Mouse (Mus musculus) limb, embryonic 10.5 days (tissue): ENCODE measurements around the gene Aak1. TPM values are rescaled to one million over a fixed set of nuclear protein-coding genes. Genes with fewer than 3 reads are reported as not detected.

Experiments used
- DNase-seq: peaks from one replicate; pipeline ENCODE4 v3.0.0-alpha.2; 2017; ENCODE audit warnings: low spot score
- H3K27ac ChIP-seq: fragments of 300-500 bp; sonication (generic); 2 replicates; pipeline ENCODE4 v1.5.1; 2016; ENCODE audit warnings: mild to moderate bottlenecking
- H3K27me3 ChIP-seq: fragments of 300-500 bp; sonication (generic); 2 replicates; pipeline ENCODE4 v1.6.1; 2016; ENCODE audit warnings: low read depth, mild to moderate bottlenecking; ENCODE audit not compliant: poor library complexity, severe bottlenecking
- H3K36me3 ChIP-seq: fragments of 300-500 bp; sonication (generic); 2 replicates; pipeline ENCODE4 v1.6.1; 2016; ENCODE audit warnings: mild to moderate bottlenecking, moderate library complexity
- H3K4me1 ChIP-seq: fragments of 300-500 bp; sonication (generic); 2 replicates; pipeline ENCODE4 v1.6.1; 2016
- H3K4me3 ChIP-seq: fragments of 300-500 bp; sonication (generic); 2 replicates; pipeline ENCODE4 v1.5.1; 2016; ENCODE audit warnings: mild to moderate bottlenecking, moderate library complexity
- H3K9me3 ChIP-seq: fragments of 300-500 bp; sonication (generic); replicated peaks from 2 replicates; pipeline ENCODE4 v1.6.1; 2016; ENCODE audit warnings: mild to moderate bottlenecking
- WGBS: fragments of 180-500 bp; shearing (Covaris S2); methylation state at CpG from one replicate; pipeline ENCODE4 v1.1.7; 2016; 5-methylcytosine and 5-hydroxymethylcytosine counted together
- polyA plus RNA-seq: library from polyadenylated mRNA; unstranded; fragments of >200 nt; fragmentation: Nextera tagmentation; extraction: Ambion mirVana; gene quantifications from 2 replicates; pipeline ENCODE4 v1.2.1, GENCODE M21; 2016

The Aak1 gene
- polyA plus RNA-seq, 1 experiment from 2014 or later = 13.3 TPM

- peaks cover 28% of the 10 kb centered on the region for H3K27me3 ChIP-seq
- H3K4me3 ChIP-seq = peak overlapping the region; percentile 22
- H3K4me1 ChIP-seq = peaks cover 10% of the 10 kb centered on the region
- WGBS = 4% methylated on average over 19 of the region's 19 CpGs
- H3K36me3 ChIP-seq = no peaks in the 10 kb centered on the region
- no peaks in the 10 kb centered on the region for H3K9me3 ChIP-seq
- no peak overlapping the region for H3K27ac ChIP-seq
- no peak for DNase-seq
These were observed 26.8 kb upstream of the Aak1 start for GRCm38 (mm10) chr6:86822285-86823050.

DNA sequence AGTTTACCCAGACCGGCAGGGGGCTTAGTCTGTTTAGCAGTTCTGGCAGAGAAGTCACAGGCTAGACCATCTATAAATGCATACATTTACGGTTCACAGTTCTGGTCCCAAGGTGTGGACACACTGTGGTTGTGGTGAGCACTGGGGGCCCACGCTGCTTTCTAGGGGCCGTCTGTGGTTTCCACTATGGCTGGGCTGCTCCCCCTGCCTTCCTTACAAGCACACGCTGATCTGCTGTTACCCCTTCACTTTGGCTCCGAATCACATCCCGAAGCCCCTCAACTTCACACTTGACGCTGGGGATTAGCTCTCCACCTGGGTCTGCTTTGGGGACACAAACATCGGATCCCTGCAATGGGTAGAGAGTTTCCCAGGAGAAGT, 26.3 kb upstream of the Aak1 start:
- Histone ChIP-seq H3K27ac (no peak overlapping the region), H3K4me1 (peaks cover 10% of the 10 kb centered on the region), H3K9me3 (no peaks in the 10 kb centered on the region), H3K36me3 (no peaks in the 10 kb centered on the region), H3K4me3 (no peak overlapping the region), H3K27me3 (peaks cover 28% of the 10 kb centered on the region)
- DNase-seq = no peak
- 23% methylated on average over 9 of the region's 9 CpGs for WGBS

DNA sequence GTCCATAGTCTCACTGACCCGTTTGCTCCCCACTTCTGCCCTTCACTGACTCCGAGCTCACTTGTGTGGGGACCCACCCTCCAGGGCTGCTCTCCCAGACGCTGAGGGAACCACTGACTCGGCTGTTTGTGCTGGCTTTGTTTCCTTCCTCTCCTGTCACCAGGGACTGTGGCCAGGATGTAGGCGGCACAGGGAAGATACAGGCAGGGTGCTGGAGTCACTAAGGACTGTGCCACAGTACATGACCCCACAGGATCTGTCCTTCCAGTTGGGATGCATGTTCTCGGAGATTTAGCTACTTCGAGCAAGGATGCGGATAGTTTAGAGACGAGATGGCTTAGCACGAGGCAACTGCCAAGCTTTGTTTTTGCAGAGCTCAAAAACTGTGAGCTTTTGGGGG, 25.5 kb upstream of the Aak1 start:
- no peak overlapping the region for H3K4me3 ChIP-seq
- H3K36me3 ChIP-seq = no peaks in the 10 kb centered on the region
- H3K4me1 ChIP-seq = peaks cover 10% of the 10 kb centered on the region
- 44% methylated on average over 10 of the region's 10 CpGs for WGBS
- no peak for DNase-seq
- H3K27ac ChIP-seq = no peak overlapping the region
- peaks cover 28% of the 10 kb centered on the region for H3K27me3 ChIP-seq
- no peaks in the 10 kb centered on the region for H3K9me3 ChIP-seq

DNA sequence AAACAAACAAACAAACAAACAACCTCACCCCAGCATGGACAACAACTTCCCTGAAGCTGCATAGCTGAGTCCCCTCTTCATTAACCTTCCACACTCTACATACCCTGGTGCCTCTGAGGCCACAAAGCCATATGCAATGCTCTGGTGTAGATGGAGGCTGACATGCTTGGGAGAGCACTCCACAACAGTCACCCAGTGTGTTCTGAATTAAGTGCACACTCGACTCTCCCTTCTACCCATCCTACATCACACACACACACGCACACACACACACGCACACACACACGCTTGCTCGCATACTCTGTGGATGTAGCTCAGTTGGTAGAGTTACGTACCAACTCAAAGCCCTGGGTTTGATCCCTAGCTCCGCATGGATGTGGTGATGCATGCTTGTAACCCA, 24.9 kb upstream of the Aak1 start:
- no peaks in the 10 kb centered on the region for H3K36me3 ChIP-seq
- DNase-seq = no peak
- 94% methylated on average over 7 of the region's 7 CpGs for WGBS
- no peak overlapping the region for H3K27ac ChIP-seq
- H3K27me3 ChIP-seq = peaks cover 28% of the 10 kb centered on the region
- peaks cover 10% of the 10 kb centered on the region for H3K4me1 ChIP-seq
- no peak overlapping the region for H3K4me3 ChIP-seq
- no peaks in the 10 kb centered on the region for H3K9me3 ChIP-seq

GRCm38 (mm10) chr6:86827432-86827831, 21.9 kb upstream of the Aak1 start:
- Histone ChIP-seq H3K27ac (no peak overlapping the region), H3K36me3 (no peaks in the 10 kb centered on the region), H3K27me3 (peaks cover 23% of the 10 kb centered on the region), H3K9me3 (no peaks in the 10 kb centered on the region), H3K4me3 (no peak overlapping the region), H3K4me1 (peaks cover 6% of the 10 kb centered on the region)
- no peak for DNase-seq
- 86% methylated on average over 2 of the region's 2 CpGs for WGBS

- Histone ChIP-seq H3K4me3 (no peak overlapping the region), H3K4me1 (no peaks in the 10 kb centered on the region), H3K27ac (no peak overlapping the region), H3K36me3 (no peaks in the 10 kb centered on the region), H3K9me3 (no peaks in the 10 kb centered on the region), H3K27me3 (no peaks in the 10 kb centered on the region)
- 89% methylated on average over 6 of the region's 6 CpGs for WGBS
- no peak for DNase-seq
These were observed 19.5 kb upstream of the Aak1 start for GRCm38 (mm10) chr6:86829768-86830167.

- no peak for DNase-seq
- H3K36me3 ChIP-seq = no peaks in the 10 kb centered on the region
- no peaks in the 10 kb centered on the region for H3K4me1 ChIP-seq
- no peak overlapping the region for H3K27ac ChIP-seq
- 80% methylated on average over 10 of the region's 10 CpGs for WGBS
- H3K4me3 ChIP-seq = no peak overlapping the region
- no peaks in the 10 kb centered on the region for H3K9me3 ChIP-seq
- no peaks in the 10 kb centered on the region for H3K27me3 ChIP-seq
These were observed 18.4 kb upstream of the Aak1 start for GRCm38 (mm10) chr6:86830738-86831500.

DNA sequence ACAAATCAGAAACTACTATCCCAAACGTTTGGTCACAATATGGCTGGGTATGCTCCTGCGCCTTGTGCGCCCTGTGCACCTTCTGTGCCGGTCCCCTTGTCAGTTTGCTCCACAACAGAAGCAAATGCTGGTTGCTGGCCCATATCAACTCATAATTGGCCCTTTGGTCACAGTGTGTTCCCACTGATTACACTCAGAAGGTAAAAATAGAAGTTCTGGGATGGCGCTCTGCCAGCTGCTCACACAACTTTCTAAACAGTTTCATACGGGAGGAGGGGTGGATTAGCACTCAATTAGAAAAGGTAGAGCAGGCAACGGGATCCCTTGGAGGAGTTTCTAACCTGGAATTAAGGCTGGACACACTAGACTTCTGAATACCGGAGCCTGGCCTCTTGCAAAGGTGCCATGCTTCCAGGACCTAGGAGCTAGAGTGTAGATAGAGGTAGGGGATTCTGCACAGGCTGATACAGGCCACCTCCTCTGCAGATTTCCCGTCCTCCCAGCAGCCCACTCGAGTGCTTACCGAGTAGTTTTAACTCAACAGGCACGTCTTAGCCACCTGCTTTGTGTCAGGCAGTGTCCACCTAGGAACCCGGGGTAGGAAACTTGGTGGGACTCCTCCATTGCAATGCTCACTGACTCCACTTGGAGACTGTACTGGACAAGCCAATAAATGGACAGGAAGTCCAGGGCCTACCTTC, 16.4 kb upstream of the Aak1 start:
- H3K4me1 ChIP-seq = no peaks in the 10 kb centered on the region

GRCm38 (mm10) chr6:86839089-86839488, 10.2 kb upstream of the Aak1 start:
- no peak for DNase-seq
- Histone ChIP-seq H3K36me3 (no peaks in the 10 kb centered on the region), H3K4me3 (no peak overlapping the region), H3K9me3 (no peaks in the 10 kb centered on the region), H3K4me1 (no peaks in the 10 kb centered on the region), H3K27me3 (no peaks in the 10 kb centered on the region), H3K27ac (no peak overlapping the region)
- WGBS = 79% methylated on average over 2 of the region's 2 CpGs

More for the DNA sequence above, 16.4 kb upstream of the Aak1 start:
- no peak for DNase-seq
- WGBS = 86% methylated on average over 13 of the region's 13 CpGs
- Histone ChIP-seq H3K9me3 (no peaks in the 10 kb centered on the region), H3K36me3 (no peaks in the 10 kb centered on the region), H3K27me3 (no peaks in the 10 kb centered on the region), H3K27ac (no peak overlapping the region), H3K4me3 (no peak overlapping the region)

DNA sequence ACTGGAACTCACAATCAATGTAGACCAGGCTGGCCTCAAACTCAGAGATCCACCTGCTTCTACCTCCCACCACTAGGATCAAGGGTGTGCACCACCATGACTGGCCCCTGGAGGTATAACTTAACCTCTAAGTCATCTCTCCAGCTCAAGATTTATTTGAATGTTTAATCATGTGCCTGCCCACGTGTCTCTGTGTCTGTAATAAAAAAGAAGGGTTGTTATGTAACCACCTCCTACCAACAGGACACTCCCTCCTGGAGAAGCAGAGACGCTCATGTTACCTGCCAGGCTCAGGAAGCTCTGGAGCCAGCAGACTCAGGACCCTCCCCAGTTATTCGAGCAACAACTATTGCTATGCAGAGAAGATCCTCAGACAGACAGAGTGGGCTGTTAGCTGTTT, 7.4 kb upstream of the Aak1 start:
- H3K27ac ChIP-seq = no peak overlapping the region
- no peaks in the 10 kb centered on the region for H3K36me3 ChIP-seq
- no peak for DNase-seq
- no peaks in the 10 kb centered on the region for H3K4me1 ChIP-seq
- 74% methylated on average over 3 of the region's 3 CpGs for WGBS
- H3K4me3 ChIP-seq = no peak overlapping the region
- no peaks in the 10 kb centered on the region for H3K9me3 ChIP-seq
- no peaks in the 10 kb centered on the region for H3K27me3 ChIP-seq

DNA sequence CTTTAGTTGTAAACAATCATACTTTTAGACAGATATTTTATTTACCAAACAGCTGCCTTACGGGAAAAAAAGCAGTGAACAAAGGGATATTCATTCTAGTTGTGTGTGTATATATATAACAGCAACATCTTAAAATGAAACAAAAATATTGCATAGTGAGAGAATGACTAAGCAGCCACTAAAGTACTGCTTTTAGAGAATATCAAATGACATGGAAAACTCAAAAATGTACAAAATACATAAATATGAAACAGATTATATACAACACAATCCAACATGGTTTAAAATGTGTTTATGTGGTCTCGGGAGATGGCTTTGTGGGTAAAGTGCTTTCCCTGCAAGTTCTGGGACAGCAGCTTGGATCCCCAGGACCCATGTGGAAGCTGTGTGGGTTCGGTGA, 5.7 kb upstream of the Aak1 start:
- 84% methylated on average over 3 of the region's 3 CpGs for WGBS
- H3K36me3 ChIP-seq = no peaks in the 10 kb centered on the region
- H3K4me3 ChIP-seq = no peak overlapping the region
- H3K27me3 ChIP-seq = no peaks in the 10 kb centered on the region
- H3K4me1 ChIP-seq = peaks cover 10% of the 10 kb centered on the region
- no peak overlapping the region for H3K27ac ChIP-seq
- no peaks in the 10 kb centered on the region for H3K9me3 ChIP-seq
- no peak for DNase-seq

DNA sequence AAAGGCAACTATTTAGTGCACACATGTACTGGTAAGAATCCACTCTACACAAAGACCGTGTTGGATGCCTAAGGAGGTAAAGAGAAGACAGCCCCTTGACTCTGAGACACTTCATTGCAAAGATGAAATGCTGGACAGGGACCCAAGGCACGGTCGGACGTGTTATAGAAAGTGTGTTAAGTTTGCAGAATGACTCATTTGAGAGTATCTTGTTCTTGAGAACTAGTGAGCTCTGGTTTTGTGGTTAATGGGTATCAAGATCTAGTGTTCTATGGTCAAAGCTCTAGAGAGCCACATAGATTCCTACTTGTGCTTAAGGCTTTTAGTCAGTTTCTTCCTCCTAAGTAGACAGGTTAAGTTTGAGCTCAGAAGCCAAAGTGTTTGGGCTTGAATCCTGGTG, 2.9 kb upstream of the Aak1 start:
- no peak for DNase-seq
- Histone ChIP-seq H3K9me3 (no peaks in the 10 kb centered on the region), H3K36me3 (no peaks in the 10 kb centered on the region), H3K27me3 (no peaks in the 10 kb centered on the region), H3K27ac (no peak overlapping the region), H3K4me3 (no peak overlapping the region), H3K4me1 (peaks cover 24% of the 10 kb centered on the region)
- 95% methylated on average over 4 of the region's 4 CpGs for WGBS

GRCm38 (mm10) chr6:86847816-86848215, 1.5 kb upstream of the Aak1 start:
- no peaks in the 10 kb centered on the region for H3K9me3 ChIP-seq
- WGBS = 92% methylated on average over 8 of the region's 8 CpGs
- no peaks in the 10 kb centered on the region for H3K27me3 ChIP-seq
- no peaks in the 10 kb centered on the region for H3K36me3 ChIP-seq
- DNase-seq = no peak
- H3K4me3 ChIP-seq = peak overlapping the region; percentile 87
- H3K27ac ChIP-seq = no peak overlapping the region
- H3K4me1 ChIP-seq = peaks cover 32% of the 10 kb centered on the region
